Mouse (Mus musculus): Measurements from ENCODE around the gene Tmem126a. TPM values are rescaled to one million over a fixed set of nuclear protein-coding genes. Genes with fewer than 3 reads are reported as not detected.

Tmem126a gene
- polyA plus RNA-seq (2012; rRNA removed; ENCODE audit: low replicate concordance): 35.5 and 54.3 TPM in 2 replicates

GRCm38 (mm10) chr7:90456845-90457468, at the start of gene Tmem126a:
Gene Tmem126a, minus strand, starts transcription at chr7:90457229.

GRCm38 (mm10) chr7:90476313-90477245, 19.6 kb upstream of the Tmem126a start, which contains the start of gene Dlg2:
Gene Dlg2, plus strand, starts transcription at chr7:90476672.

GRCm38 (mm10) chr7:90475793-90476312, 18.8 kb upstream of the Tmem126a start, which contains the start of gene Tmem126b:
Gene Tmem126b, minus strand, starts transcription at chr7:90476001.

GRCm38 (mm10) chr7:90442518-90443080, 14.4 kb downstream of the Tmem126a start, which contains the start of gene Crebzf:
Gene Crebzf, plus strand, starts transcription at chr7:90442729.

GRCm38 (mm10) chr7:90426020-90427001, 30.7 kb downstream of the Tmem126a start, which contains the start of gene Ccdc89:
Gene Ccdc89, plus strand, starts transcription at chr7:90426577.

Other genes starting within 250 kb of the Tmem126a start
- not detected in 2 replicates for gene Ccdc83, start 191.5 kb downstream of the Tmem126a start, polyA plus RNA-seq (2012; rRNA removed; ENCODE audit: low replicate concordance)
- gene Sytl2, start 155.0 kb downstream of the Tmem126a start, polyA plus RNA-seq (2012; rRNA removed; ENCODE audit: low replicate concordance): 3.1 and 5.7 TPM in 2 replicates
- 0.30 and 0.40 TPM in 2 replicates for gene Ccdc89, start 30.7 kb downstream of the Tmem126a start, polyA plus RNA-seq (2012; rRNA removed; ENCODE audit: low replicate concordance)
- gene Crebzf, start 14.5 kb downstream of the Tmem126a start, polyA plus RNA-seq (2012; rRNA removed; ENCODE audit: low replicate concordance): 23.4 and 52.3 TPM in 2 replicates
- gene Tmem126b, start 18.8 kb upstream of the Tmem126a start, polyA plus RNA-seq (2012; rRNA removed; ENCODE audit: low replicate concordance): 12.2 and 18.8 TPM in 2 replicates
- gene Dlg2, start 19.4 kb upstream of the Tmem126a start, polyA plus RNA-seq (2012; rRNA removed; ENCODE audit: low replicate concordance): 0.21 and 1.2 TPM in 2 replicates